Mouse (Mus musculus): ENCODE measurements around the gene Apol6.
"Not testable (repeated sequence)": the region's sequence is repeated elsewhere in the genome, so short reads cannot be mapped to it uniquely, and the experiment has no call there.

The Apol6 gene

DNA sequence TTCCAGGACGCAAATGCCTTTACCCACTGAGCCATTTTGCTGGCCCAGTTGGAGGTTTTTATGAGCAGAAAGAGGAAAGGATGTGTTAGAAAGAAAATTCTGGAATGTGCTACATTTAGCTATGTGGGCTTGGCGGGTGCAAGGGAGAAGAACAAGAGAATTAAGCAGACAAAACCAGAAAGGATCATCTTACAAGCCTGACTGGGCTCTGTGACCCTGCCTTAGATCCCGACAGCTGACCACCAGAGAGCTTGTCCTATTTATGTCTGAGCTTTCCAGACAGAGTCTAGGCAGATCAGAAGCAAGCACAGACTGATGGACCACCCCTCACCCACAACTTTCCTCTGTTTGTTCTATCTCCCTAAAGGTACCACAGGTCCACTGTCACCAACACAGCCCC is 13.3 kb upstream of the Apol6 start:
- no peak for DNase-seq (ENCODE audit: extremely low spot score)

- DNase-seq (ENCODE audit: extremely low spot score), result no peak
These were observed 10.0 kb upstream of the Apol6 start for GRCm38 (mm10) chr15:77034526-77034925.

DNA sequence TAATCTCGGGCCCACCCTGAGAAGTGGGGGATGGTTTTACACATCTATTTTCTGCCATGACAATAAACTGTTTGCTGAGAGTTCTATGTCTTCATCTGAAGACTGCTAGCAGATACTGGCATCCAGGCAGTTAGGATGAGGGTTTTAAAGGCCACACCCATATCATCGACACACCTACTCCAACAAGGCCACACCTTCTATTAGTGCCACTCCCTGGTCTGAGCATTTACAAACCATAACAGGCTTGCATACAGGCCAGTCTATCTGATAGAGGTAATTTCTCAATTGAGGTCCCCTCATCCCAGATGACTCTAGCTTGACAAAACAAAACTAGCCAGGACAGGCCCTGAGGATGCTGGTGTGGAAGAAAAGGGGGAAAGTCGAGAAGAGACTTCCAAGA is 8.9 kb upstream of the Apol6 start:
- no peak for DNase-seq (ENCODE audit: extremely low spot score)

- peak; percentile 19 for DNase-seq (ENCODE audit: extremely low spot score)
These were observed 8.1 kb upstream of the Apol6 start for GRCm38 (mm10) chr15:77036320-77036988.

DNA sequence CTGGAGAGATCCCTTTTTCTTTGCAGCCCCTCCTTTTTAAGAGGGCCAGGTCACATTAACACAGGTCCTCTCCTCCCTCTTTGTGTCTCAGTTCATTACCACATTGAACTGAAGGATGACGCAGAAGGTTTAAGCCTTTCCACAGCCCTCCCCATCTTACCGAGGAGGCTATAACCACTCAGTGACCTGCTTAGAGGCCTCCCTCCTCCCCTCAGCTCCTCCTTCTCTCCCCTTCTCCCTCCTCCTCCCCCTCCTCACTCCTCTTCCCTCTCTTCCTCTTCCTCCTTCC is 7.6 kb upstream of the Apol6 start:
- no peak for DNase-seq (ENCODE audit: extremely low spot score)

- DNase-seq (ENCODE audit: extremely low spot score), result peak; percentile 54
These were observed 7.0 kb upstream of the Apol6 start for GRCm38 (mm10) chr15:77037278-77038161.

DNA sequence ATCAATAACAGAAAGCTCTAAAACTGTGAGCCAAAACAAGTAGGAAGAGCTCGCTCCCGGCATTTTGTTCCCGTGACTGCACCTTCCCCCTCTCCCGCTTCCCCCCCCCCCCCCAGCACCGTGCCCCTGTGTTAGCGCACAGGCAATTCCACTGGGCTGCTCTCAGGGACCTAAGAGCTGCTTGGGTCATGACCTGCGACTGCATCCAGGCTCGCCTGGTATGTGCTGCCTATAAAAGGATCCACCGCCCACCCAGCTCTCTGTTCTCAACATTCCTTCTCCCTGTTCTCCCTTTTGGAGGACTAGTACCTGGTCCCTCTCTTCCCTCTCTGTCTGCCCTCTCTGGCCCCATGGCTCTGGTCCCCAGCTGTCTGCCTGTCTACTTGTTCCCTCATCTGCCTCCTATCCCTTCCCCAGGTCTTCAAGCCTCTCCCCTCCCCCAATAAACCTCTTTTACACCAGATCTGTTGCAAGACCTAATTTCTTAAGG is 5.3 kb upstream of the Apol6 start:
- DNase-seq (ENCODE audit: extremely low spot score), result peak; percentile 26

GRCm38 (mm10) chr15:77040784-77041183 is 3.7 kb upstream of the Apol6 start:
- DNase-seq (ENCODE audit: extremely low spot score), result no peak

GRCm38 (mm10) chr15:77045609-77046008 is 1.1 kb downstream of the Apol6 start:
- DNase-seq (ENCODE audit: extremely low spot score), result peak; percentile 48

DNA sequence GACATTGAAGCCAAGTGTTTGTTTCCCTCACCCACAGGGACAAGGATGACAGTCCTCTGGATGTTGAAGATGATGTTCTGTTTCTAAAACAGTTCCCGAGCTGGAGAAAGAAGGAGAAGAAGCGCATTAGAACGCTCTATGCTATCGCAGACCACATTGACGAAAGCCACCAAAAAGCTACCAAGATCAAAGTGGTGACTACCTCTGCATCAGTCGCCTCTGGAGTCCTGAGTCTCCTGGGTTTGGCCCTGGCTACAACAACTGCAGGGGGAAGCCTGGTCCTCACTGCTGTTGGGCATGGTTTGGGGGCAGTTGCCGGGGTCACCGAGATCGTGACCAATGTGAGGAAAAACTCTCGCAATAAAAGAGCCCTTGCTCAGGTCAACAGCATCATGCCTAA is 6.0 kb downstream of the Apol6 start, which contains the start of gene Mb:
Gene Mb (minus strand): TSS at position 101 of the 400 bp plus-strand sequence.
- DNase-seq (ENCODE audit: extremely low spot score), result no peak

DNA sequence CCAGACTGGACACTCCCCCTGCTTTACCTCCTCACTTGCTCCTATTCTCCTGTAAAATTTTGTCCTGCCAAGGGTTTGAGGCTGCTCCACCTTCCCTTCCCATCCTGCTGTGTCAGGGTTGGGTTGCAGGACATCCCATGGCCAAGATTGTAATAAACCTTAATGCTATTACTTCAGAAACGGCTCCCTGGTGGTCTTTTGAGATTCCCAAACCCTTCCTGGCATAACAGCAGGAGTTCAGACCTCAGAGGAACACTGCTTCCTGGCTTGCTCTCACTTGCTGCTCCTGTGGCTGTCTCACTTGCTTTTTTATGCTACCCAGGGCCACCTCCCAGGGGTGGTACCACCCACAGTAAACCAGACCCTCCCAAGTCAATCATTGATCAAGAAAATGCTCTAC is 7.6 kb downstream of the Apol6 start:
- DNase-seq (ENCODE audit: extremely low spot score), result no peak

- no peak for DNase-seq (ENCODE audit: extremely low spot score)
These were observed 8.5 kb downstream of the Apol6 start for GRCm38 (mm10) chr15:77053021-77053420.

DNA sequence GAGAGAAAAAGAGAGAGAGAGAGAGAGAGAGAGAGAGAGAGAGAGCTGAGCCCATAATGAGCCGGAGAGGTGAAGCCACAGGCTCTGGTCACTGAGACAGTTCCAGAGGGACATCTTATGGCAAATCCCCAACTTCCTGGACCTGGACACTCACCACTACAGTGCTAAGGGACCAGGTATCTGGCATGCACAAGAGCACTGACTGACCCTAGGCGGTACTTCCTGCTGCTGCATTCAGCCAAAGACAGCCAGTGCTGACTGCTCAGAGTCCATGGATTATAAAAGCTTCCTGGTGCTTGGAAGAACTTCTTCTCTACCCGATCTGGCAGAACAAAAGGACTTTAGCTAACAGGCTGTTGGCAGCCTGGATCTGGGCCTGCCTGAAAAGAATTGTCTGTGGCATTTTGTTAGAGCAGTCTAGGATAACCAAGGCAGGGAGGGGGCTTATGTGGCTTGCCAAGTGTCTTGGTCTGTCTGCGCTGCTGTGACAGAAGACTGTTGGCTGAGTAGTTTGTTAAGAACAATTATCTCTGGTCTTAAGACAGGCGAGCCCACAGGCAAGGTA is 10.2 kb downstream of the Apol6 start:
- no peak for DNase-seq (ENCODE audit: extremely low spot score)

GRCm38 (mm10) chr15:77056001-77056790 is 11.7 kb downstream of the Apol6 start:
- peak; percentile 56 for DNase-seq (ENCODE audit: extremely low spot score)

DNA sequence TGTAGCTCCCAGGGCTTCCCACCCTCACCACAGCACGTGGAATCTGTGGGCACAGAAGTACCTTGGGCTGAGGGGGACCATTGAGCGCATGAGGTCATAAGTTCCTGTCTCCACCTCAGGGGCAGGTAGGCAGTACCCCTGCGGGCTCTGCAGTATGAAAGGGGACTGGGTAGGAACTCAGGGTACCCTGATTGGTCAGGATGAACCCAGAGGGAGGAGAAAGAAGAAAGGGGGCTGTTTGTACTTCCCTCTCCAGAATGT is 12.2 kb downstream of the Apol6 start:
- DNase-seq (ENCODE audit: extremely low spot score), result no peak

- no peak for DNase-seq (ENCODE audit: extremely low spot score)
These were observed 14.0 kb downstream of the Apol6 start for GRCm38 (mm10) chr15:77058566-77058965.

- not testable (repeated sequence) for DNase-seq (ENCODE audit: extremely low spot score)
These were observed 14.9 kb downstream of the Apol6 start for GRCm38 (mm10) chr15:77059416-77059815.

DNA sequence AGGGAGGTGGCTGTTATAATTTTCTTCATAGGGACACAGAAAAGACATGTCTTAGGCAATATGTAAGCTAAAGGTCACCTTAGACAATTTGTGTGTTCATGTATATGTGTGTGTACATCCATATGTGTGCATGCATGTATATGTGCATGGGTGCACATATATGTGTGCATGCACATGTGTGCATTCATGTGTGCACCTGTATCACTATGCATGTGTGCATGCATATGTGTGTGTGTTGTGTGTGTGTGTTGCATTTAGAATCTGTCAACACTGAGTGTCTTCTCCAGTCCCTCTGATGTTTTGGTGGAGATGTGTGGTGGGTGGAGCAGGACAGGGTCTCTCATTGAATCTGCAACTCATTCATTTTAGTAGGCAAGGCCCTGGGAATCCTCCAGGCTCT is 18.2 kb downstream of the Apol6 start:
- DNase-seq (ENCODE audit: extremely low spot score), result no peak

GRCm38 (mm10) chr15:77065259-77065852 is 20.8 kb downstream of the Apol6 start:
- DNase-seq (ENCODE audit: extremely low spot score), result no peak

DNA sequence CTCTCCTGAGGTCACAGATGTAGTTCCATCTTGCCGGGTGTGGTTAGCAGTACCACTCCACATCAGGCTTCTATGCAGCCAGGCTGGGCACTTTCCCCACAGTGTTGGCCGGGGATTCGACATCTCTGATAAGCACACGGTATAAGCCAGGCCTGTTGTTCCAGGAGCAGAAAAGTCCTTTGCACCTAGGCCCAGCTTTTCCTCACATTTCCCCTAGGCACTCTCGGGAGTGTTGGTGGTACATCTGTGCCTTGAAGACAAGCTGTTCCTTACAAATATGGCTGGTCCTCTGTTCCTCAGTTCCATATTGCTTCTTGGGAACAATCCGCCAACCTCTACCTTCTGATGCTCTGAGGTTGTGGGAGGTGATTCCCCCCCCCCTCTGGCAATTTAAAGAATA is 21.7 kb downstream of the Apol6 start:
- DNase-seq (ENCODE audit: extremely low spot score), result no peak

GRCm38 (mm10) chr15:77068439-77068861 is 23.9 kb downstream of the Apol6 start:
- DNase-seq (ENCODE audit: extremely low spot score), result no peak

GRCm38 (mm10) chr15:77069019-77069418 is 24.5 kb downstream of the Apol6 start:
- no peak for DNase-seq (ENCODE audit: extremely low spot score)

Data from embryo, embryonic 9.5 days (tissue).